Mouse (Mus musculus): Measurements from ENCODE around the gene Olfr1252. TPM values are rescaled to one million over a fixed set of nuclear protein-coding genes. Genes with fewer than 3 reads are reported as not detected.

Olfr1252 gene
- not detected for total RNA-seq (2021)

- no peak for DNase-seq
- intact Hi-C loops (cut with DNase I), result no loop called here
These were observed at the start of gene Olfr1252 for GRCm38 (mm10) chr2:89724912-89725311. Gene Olfr1252 (minus strand): TSS chr2:89725012.

GRCm38 (mm10) chr2:89756990-89757389 lies 32.2 kb upstream of the Olfr1252 start, which contains the start of gene Olfr1253:
Gene Olfr1253 (minus strand): TSS chr2:89757090.
- no peak for DNase-seq
- intact Hi-C loops (cut with DNase I), result no loop called here

GRCm38 (mm10) chr2:89691980-89692379 lies 32.8 kb downstream of the Olfr1252 start:
- no peak for DNase-seq
- intact Hi-C loops (cut with DNase I), result no loop called here

GRCm38 (mm10) chr2:89671836-89672235 lies 53.0 kb downstream of the Olfr1252 start, which contains the start of gene Olfr1251:
Gene Olfr1251 (minus strand): TSS chr2:89671936.
- no peak for DNase-seq
- intact Hi-C loops (cut with DNase I), result no loop called here

Other genes with a start within 250 kb of the Olfr1252 start
- not detected for gene Olfr1241, start 237.9 kb downstream of the Olfr1252 start, total RNA-seq (2021)
- not detected for gene Olfr1242, start 226.7 kb downstream of the Olfr1252 start, total RNA-seq (2021)
- not detected for gene Olfr1243, start 193.5 kb downstream of the Olfr1252 start, total RNA-seq (2021)
- gene Olfr1245, start 146.6 kb downstream of the Olfr1252 start, total RNA-seq (2021), result not detected
- not detected for gene Olfr1246, start 131.9 kb downstream of the Olfr1252 start, total RNA-seq (2021)
- under 1 TPM in 1 of 2 experiments, not detected in 1; 0.03 TPM for gene Olfr1247, start 110.9 kb downstream of the Olfr1252 start, total RNA-seq (2021)
- gene Olfr1248, start 106.8 kb downstream of the Olfr1252 start, total RNA-seq (2021), result not detected
- not detected for gene Olfr1249, start 90.0 kb downstream of the Olfr1252 start, total RNA-seq (2021)
- gene Olfr1250, start 63.5 kb downstream of the Olfr1252 start, total RNA-seq (2021), result not detected
- gene Olfr1251, start 53.1 kb downstream of the Olfr1252 start, total RNA-seq (2021), result not detected
- gene Olfr1253, start 32.1 kb upstream of the Olfr1252 start, total RNA-seq (2021), result not detected
- gene Olfr1254, start 68.6 kb upstream of the Olfr1252 start, total RNA-seq (2021), result not detected
- gene Olfr1255, start 87.0 kb upstream of the Olfr1252 start, total RNA-seq (2021), result not detected
- not detected for gene Olfr1256, start 116.5 kb upstream of the Olfr1252 start, total RNA-seq (2021)
- gene Olfr48, start 123.2 kb upstream of the Olfr1252 start, total RNA-seq (2021), result not detected
- not detected for gene Olfr1257, start 153.4 kb upstream of the Olfr1252 start, total RNA-seq (2021)
- gene Olfr1258, start 202.3 kb upstream of the Olfr1252 start, total RNA-seq (2021), result not detected
- gene Olfr1259, start 223.7 kb upstream of the Olfr1252 start, total RNA-seq (2021), result not detected
- gene Olfr1260, start 249.3 kb upstream of the Olfr1252 start, total RNA-seq (2021), result not detected

Measured in heart, postnatal 36 days (tissue).